Mouse (Mus musculus) stomach, postnatal 0 days (tissue): ENCODE results near the gene Tmx1. TPM values are rescaled to one million over a fixed set of nuclear protein-coding genes. Genes with fewer than 3 reads are reported as not detected.

Experiments
- ATAC-seq: fragments of 200-750 bp; cut with Nextera tagmentation; 2 replicates; pipeline ENCODE4 v1.8.0; 2017; ENCODE audit not compliant: low FRiP score, low TSS enrichment
- DNase-seq: peaks from one replicate; pipeline ENCODE4 v3.0.0-alpha.2; 2016; ENCODE audit warnings: low spot score
- H3K27ac ChIP-seq: fragments of 300-500 bp; sonication (generic); replicated peaks from 2 replicates; pipeline ENCODE4 v1.5.1; 2014; ENCODE audit warnings: mild to moderate bottlenecking, control low read depth
- H3K27me3 ChIP-seq: fragments of 300-500 bp; sonication (generic); 2 replicates; pipeline ENCODE4 v1.6.1; 2014; ENCODE audit warnings: low read length; ENCODE audit not compliant: control insufficient read depth, insufficient read depth
- H3K36me3 ChIP-seq: fragments of 300-500 bp; sonication (generic); 2 replicates; pipeline ENCODE4 v1.6.1; 2014; ENCODE audit warnings: low read length, mixed read lengths; ENCODE audit not compliant: control insufficient read depth, insufficient read depth
- H3K4me1 ChIP-seq: fragments of 300-500 bp; sonication (generic); replicated peaks from 2 replicates; pipeline ENCODE4 v1.6.1; 2014; ENCODE audit warnings: antibody characterized with exemption; ENCODE audit not compliant: control insufficient read depth, insufficient read depth
- H3K4me2 ChIP-seq: fragments of 300-500 bp; sonication (generic); replicated peaks from 2 replicates; pipeline ENCODE4 v1.6.1; 2014; ENCODE audit warnings: low read depth, mild to moderate bottlenecking, control low read depth, moderate library complexity
- H3K4me3 ChIP-seq: fragments of 300-500 bp; sonication (generic); 2 replicates; pipeline ENCODE4 v1.5.1; 2014; ENCODE audit warnings: low read depth, low read length, control low read depth
- H3K9ac ChIP-seq: fragments of 300-500 bp; sonication (generic); 2 replicates; pipeline ENCODE4 v1.6.1; 2014; ENCODE audit warnings: mild to moderate bottlenecking, low read length, control low read depth, mixed read lengths
- H3K9me3 ChIP-seq: fragments of 300-500 bp; sonication (generic); 2 replicates; pipeline ENCODE4 v1.6.1; 2016; ENCODE audit warnings: low read length; ENCODE audit not compliant: control insufficient read depth
- CTCF ChIP-seq: IDR thresholded peaks from 2 replicates; pipeline ENCODE4 v1.5.1; 2016; ENCODE audit warnings: antibody characterized with exemption, low read depth, mild to moderate bottlenecking, moderate library complexity
- EP300 ChIP-seq: optimal IDR thresholded peaks from 2 replicates; pipeline ENCODE3; 2016; ENCODE audit warnings: antibody characterized with exemption
- WGBS: fragments of 180-500 bp; shearing (Covaris S2); extraction: QIAGEN DNeasy Blood & Tissue Kit; methylation state at CpG from one replicate; pipeline ENCODE4 v1.1.7; 2014; 5-methylcytosine and 5-hydroxymethylcytosine counted together
- polyA plus RNA-seq: library from polyadenylated mRNA; unstranded; fragments of >200 nt; fragmentation: Nextera tagmentation; extraction: Ambion mirVana; gene quantifications from 2 replicates; pipeline ENCODE4 v1.2.1, GENCODE M21; 2015

The Tmx1 gene
- polyA plus RNA-seq, 1 experiment from 2014 or later: 67.0 TPM

GRCm38 (mm10) chr12:70494494-70495281 lies 41.8 kb downstream of the Tmx1 start:
- no peak for TF ChIP-seq EP300
- TF ChIP-seq CTCF: peak; percentile 92
- Histone ChIP-seq H3K4me1 (no peaks in the 10 kb centered on the region), H3K9me3 (no peaks in the 10 kb centered on the region), H3K9ac (no peak overlapping the region), H3K36me3 (no peaks in the 10 kb centered on the region), H3K27ac (no peak overlapping the region; the same call in 1 of the 2 replicates), H3K4me2 (no peak overlapping the region), H3K4me3 (no peak overlapping the region), H3K27me3 (no peaks in the 10 kb centered on the region)
- peak; percentile 71 for ATAC-seq
- WGBS: 57% methylated on average over 10 of the region's 10 CpGs
- peak; percentile 48 for DNase-seq

GRCm38 (mm10) chr12:70495282-70495922 lies 42.5 kb downstream of the Tmx1 start:
- H3K27ac ChIP-seq: no peak overlapping the region; the same call in 1 of the 2 replicates
- no peak for DNase-seq

GRCm38 (mm10) chr12:70498091-70498490 lies 45.2 kb downstream of the Tmx1 start:
- no peak for ATAC-seq
- no peak for DNase-seq
- TF ChIP-seq EP300 (no peak), CTCF (no peak)
- 76% methylated on average over 3 of the region's 3 CpGs for WGBS
- no peaks in the 10 kb centered on the region for H3K36me3 ChIP-seq
- no peaks in the 10 kb centered on the region for H3K27me3 ChIP-seq
- no peak overlapping the region for H3K4me3 ChIP-seq
- H3K9ac ChIP-seq: no peak overlapping the region
- H3K4me1 ChIP-seq: no peaks in the 10 kb centered on the region
- no peak overlapping the region for H3K27ac ChIP-seq
- no peak overlapping the region for H3K4me2 ChIP-seq
- H3K9me3 ChIP-seq: no peaks in the 10 kb centered on the region

More at GRCm38 (mm10) chr12:70495282-70495922, 42.5 kb downstream of the Tmx1 start:
- Histone ChIP-seq H3K9me3 (no peaks in the 10 kb centered on the region), H3K36me3 (no peaks in the 10 kb centered on the region), H3K9ac (no peak overlapping the region), H3K4me1 (no peaks in the 10 kb centered on the region), H3K4me2 (no peak overlapping the region), H3K27me3 (no peaks in the 10 kb centered on the region), H3K4me3 (no peak overlapping the region)
- ATAC-seq: peak; percentile 47
- no peak for TF ChIP-seq EP300
- peak; percentile 81 for TF ChIP-seq CTCF
- WGBS: 42% methylated on average over 4 of the region's 4 CpGs

- TF ChIP-seq CTCF (no peak), EP300 (no peak)
- H3K4me1 ChIP-seq: no peaks in the 10 kb centered on the region
- H3K27ac ChIP-seq: no peak overlapping the region
- no peaks in the 10 kb centered on the region for H3K27me3 ChIP-seq
- H3K4me3 ChIP-seq: no peak overlapping the region
- H3K9ac ChIP-seq: no peak overlapping the region
- DNase-seq (no peak), ATAC-seq (no peak)
- no peaks in the 10 kb centered on the region for H3K36me3 ChIP-seq
- 52% methylated on average over 5 of the region's 5 CpGs for WGBS
- no peaks in the 10 kb centered on the region for H3K9me3 ChIP-seq
- no peak overlapping the region for H3K4me2 ChIP-seq
These were observed 53.1 kb downstream of the Tmx1 start for GRCm38 (mm10) chr12:70505971-70506370.

- H3K4me1 ChIP-seq: no peaks in the 10 kb centered on the region
- 74% methylated on average over 5 of the region's 5 CpGs for WGBS
- TF ChIP-seq CTCF: no peak
- no peak for TF ChIP-seq EP300
- H3K4me2 ChIP-seq: no peak overlapping the region
- no peak for DNase-seq
- no peak overlapping the region for H3K27ac ChIP-seq
- no peaks in the 10 kb centered on the region for H3K27me3 ChIP-seq
- H3K36me3 ChIP-seq: no peaks in the 10 kb centered on the region
- no peaks in the 10 kb centered on the region for H3K9me3 ChIP-seq
- ATAC-seq: no peak
- no peak overlapping the region for H3K4me3 ChIP-seq
- H3K9ac ChIP-seq: no peak overlapping the region
These were observed 59.1 kb downstream of the Tmx1 start for GRCm38 (mm10) chr12:70512023-70512422.

GRCm38 (mm10) chr12:70512431-70512830 lies 59.5 kb downstream of the Tmx1 start:
- ATAC-seq: no peak
- H3K9me3 ChIP-seq: no peaks in the 10 kb centered on the region
- peak; percentile 47 for TF ChIP-seq CTCF
- TF ChIP-seq EP300: no peak
- H3K36me3 ChIP-seq: no peaks in the 10 kb centered on the region
- WGBS: 96% methylated on average over 2 of the region's 2 CpGs
- no peak overlapping the region for H3K27ac ChIP-seq
- H3K27me3 ChIP-seq: no peaks in the 10 kb centered on the region
- H3K4me2 ChIP-seq: no peak overlapping the region
- no peak overlapping the region for H3K4me3 ChIP-seq
- H3K9ac ChIP-seq: no peak overlapping the region
- DNase-seq: no peak
- no peaks in the 10 kb centered on the region for H3K4me1 ChIP-seq

Other genes starting within 250 kb of the Tmx1 start
- 18.3 and 20.0 TPM in 2 replicates for gene Pygl, start 221.6 kb upstream of the Tmx1 start, polyA plus RNA-seq
- 0.32 and 0.64 TPM in 2 replicates for gene Trim9, start 105.5 kb upstream of the Tmx1 start, polyA plus RNA-seq